Mouse (Mus musculus) WW6 (cell line): ENCODE data around the gene Sft2d1.
A peak's percentile ranks its signal among the peaks of the same experiment; 100 is the strongest.
"Not testable (repeated sequence)": the region's sequence is repeated elsewhere in the genome, so short reads cannot be mapped to it uniquely, and the experiment has no call there.

Source experiments
- DNase-seq: peaks from one replicate; pipeline ENCODE4 v3.0.0-alpha.2; 2013; ENCODE audit warnings: low read depth, low spot score

Sft2d1 gene

DNA sequence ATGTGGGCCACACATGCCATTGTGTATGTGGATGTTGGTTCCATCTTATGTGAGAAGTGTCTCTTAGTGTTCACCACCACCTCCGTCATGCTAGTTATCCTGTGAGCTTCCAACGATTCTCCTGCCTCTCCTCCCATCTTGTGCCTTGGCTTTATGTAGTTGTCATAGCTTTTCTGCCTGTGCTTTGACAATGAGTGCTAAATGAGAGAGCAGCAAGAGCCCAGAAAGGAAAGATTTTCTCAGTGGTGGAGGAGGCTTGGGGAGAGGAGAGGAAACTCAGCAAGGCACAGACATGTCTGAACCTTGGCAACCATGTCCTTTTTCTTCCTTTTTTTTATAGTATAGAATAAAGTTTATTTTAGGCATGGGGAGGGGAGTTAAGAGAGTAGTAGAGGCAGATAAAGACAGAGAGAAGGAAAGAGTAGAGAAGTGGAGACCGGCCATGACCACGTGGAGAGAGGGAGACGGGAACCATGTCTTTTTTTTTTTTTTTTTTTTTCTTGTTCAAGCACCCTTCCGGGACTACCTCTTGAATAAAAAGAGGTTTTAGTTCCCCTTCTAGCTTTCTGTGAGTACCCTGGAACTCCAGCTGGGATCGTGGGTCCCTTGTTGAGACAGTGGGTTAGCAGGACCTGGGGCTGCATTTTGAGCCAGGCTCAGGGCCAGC lies 8.0 kb upstream of the Sft2d1 start:
- DNase-seq = no peak

DNA sequence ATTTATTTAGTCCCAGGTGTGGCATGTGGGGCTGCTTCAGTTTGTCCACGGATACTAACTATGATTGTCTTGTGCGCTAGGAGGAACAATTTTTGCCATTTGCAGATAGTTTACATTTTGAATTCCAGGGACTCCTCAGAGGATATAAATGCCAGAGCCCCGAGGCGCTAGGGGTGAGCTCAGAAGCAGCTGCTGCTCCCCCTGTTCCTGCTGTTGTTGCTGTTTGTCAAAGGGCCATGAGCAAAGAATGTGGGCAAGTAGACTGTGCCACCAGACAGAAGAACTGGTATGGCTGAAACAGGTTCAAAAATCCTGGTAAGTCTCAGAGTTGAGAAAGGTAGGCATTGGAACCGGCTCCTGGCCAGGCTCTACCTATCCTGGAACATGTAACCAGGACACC lies 7.2 kb upstream of the Sft2d1 start:
- no peak for DNase-seq

DNA sequence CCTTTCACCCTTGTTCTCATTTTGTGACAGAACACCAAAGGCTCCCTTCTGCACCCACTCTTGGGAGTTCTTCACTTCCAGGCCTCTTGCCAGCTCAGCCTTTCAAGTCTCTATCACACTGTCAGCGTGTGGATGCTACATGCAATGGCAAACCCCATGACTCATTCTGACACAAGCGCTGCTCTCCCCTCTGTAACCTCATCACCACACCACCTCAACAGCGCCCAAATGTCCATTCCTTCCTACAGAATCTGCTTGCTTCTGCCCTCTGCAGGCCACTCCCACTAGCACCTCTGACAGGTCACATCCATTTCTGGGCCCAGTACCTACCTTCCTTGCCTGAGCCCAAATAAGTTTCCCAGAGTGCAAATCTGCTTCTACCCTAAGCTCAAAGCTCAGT lies 5.1 kb upstream of the Sft2d1 start:
- DNase-seq = peak; percentile 18

DNA sequence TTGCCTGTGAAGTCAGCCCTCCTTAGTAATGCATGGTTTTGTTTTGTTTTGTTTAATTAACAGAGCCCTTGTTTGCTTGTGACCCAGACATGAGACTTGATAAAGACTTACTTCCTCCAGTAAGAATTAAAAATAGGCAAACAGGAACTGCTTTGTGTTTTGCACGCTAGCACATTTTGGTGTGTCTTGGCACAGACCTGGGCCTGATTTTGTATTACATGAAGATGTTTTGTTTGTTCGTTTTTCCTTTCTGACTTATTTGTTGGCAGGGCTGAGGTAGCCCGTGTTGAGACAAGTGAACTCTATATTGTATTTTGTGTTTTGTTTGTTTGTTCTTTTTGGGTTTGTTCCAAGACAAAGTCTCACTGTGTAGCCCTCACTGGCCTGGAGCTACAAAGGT lies 849 bp downstream of the Sft2d1 start:
- no peak for DNase-seq

DNA sequence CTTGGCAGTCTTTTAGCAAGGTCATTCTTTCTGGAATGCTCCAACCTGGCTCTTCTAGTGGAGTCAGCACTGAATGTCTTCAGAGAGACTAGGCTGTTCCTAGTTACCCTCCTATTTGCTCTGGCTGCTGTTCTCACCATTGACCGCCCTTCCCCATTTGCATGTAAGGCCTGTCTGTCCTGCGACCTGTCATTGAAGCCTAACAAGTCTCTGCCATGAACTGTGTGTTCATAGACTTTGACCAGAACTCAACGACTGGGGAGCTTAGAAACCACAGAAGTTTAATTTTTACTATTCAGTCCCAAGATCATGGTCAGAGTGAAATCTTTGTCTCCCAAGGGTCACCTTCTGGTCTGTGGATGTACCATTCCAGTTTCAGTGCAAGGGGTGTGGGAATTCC lies 3.1 kb downstream of the Sft2d1 start:
- no peak for DNase-seq

DNA sequence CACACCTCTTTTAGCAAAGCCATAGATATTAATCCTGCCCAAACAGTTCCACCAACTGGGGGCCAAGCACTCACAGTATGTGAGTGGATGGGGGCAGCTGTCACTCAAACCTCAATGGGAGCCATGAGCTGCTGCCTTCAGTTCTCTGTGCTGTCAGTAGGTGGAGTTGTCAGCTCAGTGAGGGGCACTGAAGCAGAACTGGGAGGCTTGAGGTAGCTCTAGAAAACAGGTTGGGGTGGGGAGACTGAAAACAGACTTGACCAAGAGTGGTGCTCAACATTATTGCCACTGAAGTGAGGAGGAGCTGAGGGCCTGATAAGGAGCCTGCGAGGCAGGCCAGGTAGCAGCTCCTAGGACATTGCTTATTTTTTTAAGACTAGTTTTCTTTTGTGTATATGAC lies 5.3 kb downstream of the Sft2d1 start:
- DNase-seq = no peak

DNA sequence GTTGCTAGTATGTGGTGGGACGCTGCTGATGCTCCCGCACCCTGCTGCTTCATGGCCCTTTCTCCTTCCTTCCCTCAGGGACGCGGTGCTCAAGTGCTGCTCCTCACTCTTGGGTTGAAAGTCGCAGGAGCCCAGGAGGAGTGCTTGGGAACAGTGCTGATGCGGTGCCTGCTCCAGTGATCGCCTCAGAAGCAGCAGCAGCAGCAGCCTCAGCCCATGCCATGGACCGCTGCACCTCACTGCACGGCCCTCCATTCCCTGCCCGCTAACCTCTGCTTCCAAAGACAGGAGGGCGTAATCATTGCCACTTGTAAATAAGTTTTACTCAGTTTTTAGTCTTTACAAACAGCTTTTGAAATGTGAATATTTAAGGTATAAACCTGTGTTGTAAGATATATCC lies 16.0 kb downstream of the Sft2d1 start:
- not testable (repeated sequence) for DNase-seq

DNA sequence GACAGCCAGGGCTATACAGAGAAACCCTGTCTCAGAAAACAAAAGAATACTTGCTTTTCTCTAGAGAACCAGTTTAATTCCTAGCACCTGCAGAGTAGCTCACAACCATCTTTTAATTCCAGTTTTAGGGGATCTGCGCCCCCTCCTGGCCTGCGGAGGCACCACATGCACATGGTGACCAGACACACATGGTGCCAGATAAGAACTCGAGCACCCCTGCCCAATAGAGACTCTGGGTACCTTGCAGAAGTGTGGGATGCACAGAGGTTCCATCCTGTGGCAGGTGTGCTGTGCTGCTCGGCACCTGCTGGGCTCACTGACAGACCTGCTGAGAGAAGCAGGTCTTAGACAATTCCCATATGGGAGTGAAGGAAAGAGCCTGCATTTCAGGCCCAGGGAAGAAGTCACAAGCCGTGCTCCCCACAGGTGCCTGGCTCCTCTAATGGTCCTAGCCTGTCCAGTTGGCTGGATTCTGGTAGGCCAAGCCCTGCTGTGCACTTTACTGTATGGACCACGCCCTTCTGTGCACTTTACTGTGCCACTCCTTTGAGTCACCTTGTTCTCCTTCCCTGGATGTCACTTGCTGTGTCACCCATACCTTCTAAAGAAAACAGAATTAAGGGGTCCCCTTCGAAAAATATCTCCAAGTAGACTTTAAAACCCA lies 17.7 kb downstream of the Sft2d1 start:
- DNase-seq = peak; percentile 39

DNA sequence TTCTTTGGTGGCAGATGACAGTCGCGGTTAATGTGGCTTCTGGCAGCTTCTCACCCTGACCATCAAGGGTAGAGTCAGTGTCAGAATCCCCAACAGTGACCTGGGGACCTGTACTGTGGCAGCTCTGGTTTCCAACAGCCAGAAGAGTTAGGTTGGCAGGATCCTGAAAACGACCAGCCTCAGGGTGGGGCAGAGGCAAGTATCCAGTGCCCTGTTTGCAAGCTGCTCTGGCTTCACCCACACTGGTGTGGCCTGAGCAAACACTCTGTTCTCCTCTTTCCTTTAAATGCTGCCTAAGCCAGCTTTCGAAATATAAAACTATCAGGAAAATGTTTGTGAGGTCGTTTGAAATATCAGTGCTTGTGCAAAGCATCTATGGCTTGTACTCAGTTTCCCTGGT lies 19.7 kb downstream of the Sft2d1 start:
- DNase-seq = no peak

DNA sequence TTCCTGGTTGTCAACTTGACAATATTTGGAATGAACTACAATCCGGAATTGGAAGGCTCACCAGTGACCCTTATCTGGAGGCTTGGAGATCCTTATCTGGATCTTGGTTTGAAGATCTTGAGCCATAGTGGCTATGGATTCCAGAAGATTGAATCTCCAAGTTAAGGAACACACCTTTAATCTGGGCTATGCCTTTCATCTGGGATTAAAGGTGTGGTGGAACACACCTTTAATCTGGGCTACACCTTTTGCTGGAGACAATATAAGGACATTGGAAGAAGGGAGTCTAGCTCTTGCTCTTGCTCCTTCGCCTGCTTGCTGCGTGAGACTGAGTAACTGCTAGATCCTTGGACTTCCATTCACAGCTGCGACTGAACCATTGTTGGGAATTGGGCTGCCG lies 26.3 kb downstream of the Sft2d1 start, which contains the start of gene Prr18:
Gene Prr18 (plus strand): TSS at position 301 of the 400 bp plus-strand sequence.
- not testable (repeated sequence) for DNase-seq

DNA sequence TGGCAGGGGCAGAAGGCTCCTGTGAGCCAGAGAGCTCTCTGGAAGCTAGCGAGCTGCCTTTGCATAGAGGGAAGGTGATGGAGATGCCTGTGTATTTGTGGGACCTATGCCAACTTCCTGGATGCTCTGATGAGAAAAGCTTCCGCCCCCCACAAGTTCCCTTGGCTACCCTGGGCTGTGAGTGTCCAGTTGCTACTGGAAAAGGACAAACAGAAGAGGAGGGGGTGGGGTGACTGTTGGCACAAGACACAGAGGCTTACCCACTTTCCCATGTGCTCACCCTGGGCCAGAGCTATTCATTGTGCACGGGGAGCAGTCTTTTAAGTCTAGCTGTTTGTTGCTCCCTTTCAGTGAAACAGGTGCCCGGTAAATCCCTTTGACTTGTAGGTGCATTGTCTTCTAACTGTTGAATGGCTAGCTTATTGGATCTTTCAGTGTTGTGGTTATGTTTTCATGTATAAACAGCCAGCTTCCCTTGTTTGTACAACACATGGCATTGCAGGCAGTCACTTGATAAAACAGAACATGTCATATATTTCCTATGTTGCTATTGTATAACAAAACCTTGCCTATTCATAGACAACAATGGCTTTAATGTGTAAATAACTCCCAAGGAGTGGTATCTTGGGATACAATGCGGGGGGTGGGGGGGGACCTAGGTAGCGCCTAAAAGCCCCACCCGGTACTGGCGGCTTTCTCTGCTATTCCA lies 28.9 kb downstream of the Sft2d1 start:
- no peak for DNase-seq

DNA sequence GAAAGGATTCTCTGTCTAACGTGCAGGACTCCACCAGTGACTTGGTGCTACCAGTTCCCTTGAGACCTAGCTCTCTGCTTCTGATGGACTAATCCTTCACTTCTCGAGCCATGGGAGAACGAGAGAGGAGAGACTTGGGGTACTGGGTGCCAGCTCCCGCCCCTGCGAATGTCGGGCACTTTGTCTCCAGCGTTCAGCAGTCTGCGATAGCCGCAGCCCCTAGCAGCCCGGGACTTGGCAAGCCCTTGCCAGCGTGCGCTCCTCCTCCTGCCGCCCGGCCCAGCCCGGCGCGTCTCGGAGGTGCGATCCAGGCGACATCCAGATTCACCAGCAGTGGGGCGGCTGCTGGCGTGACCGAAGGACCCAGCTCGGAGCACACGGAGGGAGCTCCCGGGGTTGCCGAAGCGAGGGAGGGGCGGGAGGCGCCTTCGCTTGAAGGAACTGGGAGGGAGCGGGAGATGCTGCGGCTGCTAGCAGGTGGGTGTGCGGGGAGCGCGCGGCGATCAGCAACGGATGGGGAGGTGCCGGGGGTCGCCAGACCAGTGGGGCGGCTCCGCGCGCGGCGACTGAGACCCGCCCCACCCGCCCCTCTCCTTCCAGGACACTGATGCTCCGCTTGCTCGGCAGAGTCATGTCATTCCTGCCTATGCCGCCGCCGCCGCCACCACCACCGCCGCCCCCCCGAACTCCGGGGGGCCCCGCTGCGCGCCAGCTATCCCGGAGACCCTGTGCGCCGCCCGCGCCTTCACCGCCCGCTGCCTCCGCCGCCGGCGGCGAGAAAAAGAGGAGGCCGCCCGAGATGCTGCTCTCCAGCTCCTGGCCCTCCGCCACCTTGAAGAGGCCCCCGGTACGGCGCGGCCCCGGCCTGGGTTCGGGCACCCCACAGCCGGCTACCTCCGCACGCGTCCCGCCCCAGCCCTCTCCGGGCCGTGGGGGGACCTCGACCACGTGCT lies 29.8 kb downstream of the Sft2d1 start:
- DNase-seq = peak; percentile 38

DNA sequence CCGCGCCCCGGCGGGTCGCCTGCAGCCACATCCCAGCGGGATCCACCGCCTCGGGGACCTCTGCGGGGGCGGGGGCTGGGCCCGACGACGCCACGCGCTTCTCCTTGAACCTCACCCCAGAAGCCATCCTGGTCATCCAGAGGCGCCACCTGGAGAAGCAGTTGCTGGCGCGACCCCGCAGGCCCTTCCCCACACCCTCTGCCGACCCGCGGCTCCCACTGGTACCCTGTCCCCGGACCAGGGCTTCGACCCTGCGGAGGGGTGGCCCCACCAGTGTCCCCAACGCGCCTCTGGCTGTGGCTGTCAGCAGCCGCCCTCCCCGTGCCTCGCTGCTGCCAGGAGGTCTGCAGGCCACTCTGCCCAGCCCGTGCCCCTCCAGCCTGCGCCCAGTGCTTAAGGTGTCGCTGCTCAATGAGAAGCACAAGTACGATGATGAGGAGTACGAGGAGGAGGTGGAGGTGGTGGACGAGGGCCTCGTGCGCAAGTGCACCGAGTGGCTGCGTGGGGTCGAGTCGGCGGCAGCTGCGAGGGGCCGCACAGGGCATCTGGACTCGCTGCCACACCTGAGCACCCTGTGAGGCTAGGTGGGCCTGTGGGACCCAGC lies 30.6 kb downstream of the Sft2d1 start:
- no peak for DNase-seq

DNA sequence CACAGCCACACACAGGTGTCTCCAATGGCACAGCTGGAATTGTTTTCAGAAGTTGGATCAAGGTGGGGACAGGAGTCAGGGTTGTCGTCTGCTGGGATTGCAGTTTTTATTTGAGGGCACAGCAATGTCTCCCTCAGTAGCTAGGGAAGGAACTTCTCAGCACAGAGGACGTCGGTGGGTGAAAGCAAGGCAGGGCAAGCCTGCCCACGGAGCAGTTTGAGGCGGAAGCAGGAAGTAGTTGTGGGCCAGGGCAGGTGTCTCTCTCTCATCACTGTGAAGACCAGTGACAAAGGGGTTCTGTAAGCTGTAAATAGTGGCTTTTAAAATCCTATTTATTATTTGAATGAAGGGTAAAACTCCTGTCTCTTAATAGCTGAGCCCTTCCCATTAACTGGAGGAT lies 31.8 kb downstream of the Sft2d1 start:
- no peak for DNase-seq

DNA sequence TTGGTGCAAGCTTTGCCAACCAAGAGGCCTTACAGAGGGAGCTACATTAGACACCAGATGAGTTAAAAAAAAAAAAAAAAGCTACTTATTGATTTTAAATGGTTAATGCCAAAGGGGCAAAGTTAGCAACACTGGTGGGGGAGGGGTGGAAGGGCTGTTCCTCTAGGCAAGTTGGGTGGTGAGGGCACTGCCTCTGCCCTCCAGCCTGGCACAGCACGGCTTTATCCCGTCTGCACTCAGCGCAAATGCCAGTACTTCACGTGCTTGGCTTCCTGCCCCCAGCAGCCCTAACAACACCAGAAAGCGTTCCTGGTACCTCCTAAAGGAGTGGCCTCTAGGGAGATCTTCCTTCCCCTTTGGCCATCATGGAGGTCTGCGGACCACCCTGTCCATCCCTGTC lies 32.5 kb downstream of the Sft2d1 start:
- DNase-seq = no peak

DNA sequence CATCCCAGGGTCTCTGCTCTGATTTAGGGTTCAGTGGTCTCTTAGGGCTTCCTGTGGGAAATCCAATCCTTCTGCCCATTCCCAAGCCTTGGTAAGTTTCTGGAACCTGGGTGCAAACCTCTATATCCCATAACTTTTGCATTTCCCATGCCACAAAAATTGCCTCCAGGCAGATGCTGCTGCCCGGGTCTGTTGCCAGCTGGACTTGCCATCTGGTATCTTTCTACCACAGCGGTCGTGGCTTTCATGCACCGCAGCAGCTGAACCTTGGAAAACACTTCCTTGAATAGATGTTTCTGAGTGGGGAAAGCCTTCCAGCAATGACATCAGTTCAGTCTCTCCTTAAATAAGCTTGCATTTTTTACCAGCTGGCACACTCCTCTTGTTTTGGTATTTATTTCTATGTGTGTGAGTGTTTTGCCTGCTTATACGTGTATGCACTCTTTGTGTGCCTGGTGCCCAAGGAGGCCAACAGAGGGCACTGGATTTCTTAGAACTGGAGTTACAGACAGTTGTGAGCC lies 36.9 kb downstream of the Sft2d1 start:
- no peak for DNase-seq

DNA sequence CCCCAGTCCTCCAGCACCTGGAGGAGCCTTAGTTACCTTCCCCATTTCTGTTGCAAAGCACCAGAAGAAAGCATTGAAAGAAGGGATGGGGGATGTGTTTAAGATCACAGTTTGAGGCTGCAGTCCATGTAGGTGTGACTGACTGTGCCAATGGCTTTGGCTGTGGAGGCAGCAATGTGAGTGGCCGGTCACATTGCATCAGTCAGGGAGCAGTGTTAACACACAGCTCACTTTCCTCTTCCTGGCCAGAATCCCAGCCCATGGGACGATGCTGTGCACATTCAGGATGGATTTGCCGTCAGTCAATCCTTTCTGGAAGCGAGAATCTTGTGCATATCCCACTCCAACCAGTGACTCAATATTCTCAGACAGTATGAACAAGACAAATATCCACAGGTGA lies 38.0 kb downstream of the Sft2d1 start:
- DNase-seq = no peak

DNA sequence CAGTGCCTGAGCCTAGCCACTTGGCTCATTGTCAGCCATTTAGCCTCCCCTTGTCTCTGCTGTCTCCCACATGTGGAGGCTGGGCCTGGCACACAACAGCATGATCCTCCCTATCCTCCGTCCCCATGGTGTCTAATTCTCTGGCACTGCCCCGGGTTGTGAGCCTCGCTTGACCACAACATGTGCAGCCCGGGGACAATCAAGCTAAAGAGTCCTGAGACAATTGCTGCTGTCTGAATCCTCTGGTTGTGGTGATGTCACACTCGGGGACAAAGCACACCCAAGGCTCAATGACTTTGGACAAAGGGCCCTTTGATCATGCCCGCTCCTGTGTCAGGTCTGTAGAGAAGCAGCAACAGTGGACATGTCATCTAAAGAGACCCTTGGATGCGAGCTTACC lies 40.2 kb downstream of the Sft2d1 start:
- DNase-seq = no peak

DNA sequence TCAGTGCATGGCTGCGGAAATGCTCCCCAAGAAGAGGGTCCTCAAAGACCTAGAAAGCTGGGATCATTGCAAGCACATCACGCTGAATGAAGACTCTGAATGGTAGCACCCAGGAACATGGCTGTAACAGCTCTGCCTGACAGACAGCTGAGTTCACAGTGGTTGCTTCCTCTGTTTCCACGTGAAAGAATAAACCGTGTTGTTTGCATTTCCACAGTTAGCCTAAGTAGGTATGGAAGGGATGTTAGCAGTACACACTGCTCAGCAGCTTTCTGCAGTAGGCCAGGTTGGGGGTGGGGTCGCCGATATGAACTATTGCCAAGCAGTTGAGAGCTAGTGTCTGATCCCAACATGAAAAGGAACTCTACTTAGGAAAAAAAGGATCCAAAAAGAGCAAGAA lies 44.8 kb downstream of the Sft2d1 start, which contains the start of gene T2:
Gene T2 (plus strand): TSS at position 301 of the 400 bp plus-strand sequence.
- no peak for DNase-seq

DNA sequence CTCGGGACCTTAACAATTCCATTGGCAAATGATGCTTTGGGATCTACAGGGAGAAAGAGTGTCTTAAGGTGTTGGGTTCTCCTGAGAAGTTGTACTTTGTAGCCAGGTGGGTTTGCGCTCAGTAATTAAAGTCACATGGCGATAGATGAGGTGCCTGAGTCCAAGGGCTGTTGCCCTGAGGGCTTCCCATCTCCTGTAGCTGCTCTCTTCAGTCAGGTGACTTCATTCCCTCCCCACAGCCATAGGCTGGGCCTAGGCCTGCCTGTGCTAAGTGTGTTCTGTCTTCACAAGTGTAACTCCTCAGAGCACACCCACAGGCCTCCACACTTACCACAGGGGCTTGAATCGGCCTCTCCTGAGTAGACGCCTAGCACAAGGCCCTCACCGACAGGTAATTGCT lies 46.6 kb downstream of the Sft2d1 start:
- DNase-seq = no peak

DNA sequence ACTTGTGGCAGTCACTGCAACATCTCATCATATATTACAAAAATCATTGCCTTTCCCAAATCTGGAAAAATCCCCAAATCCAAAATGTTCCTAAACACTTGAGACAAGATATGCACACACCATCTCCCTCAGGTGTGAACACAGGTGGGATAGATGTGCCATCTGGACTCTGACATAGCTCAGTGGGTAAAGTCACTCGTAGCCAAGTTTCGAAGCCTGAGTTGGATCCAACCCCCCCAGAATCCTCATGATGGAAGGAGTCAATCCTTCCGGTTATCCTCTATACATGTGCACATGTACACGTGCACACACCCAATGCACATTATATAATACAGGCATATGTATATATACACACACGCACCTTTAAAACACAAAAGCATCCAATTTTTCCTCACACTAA lies 50.0 kb downstream of the Sft2d1 start:
- no peak for DNase-seq
